Mouse (Mus musculus) layer of hippocampus, postnatal 25 days (tissue): ENCODE measurements around the gene Yrdc. TPM values are rescaled to one million over a fixed set of nuclear protein-coding genes. Genes with fewer than 3 reads are reported as not detected.

Experiments used
- DNase-seq, 2 experiments: peaks; one replicate each; pipeline ENCODE4 v3.0.0; 2022; ENCODE audit warnings: mixed read lengths in 2 of 2, low spot score in 1 of 2; ENCODE audit errors: extremely low spot score in 1 of 2
- total RNA-seq, 2 experiments: library from RNA; stranded (reverse); gene quantifications; 2 replicates each; pipeline ENCODE4 v1.2.3; 2021

Gene Yrdc
- 10 to 100 TPM; 31.6 to 32.3 TPM for total RNA-seq

- DNase-seq, result peak; percentile 87 to 91
Measured at GRCm38 (mm10) chr4:124850261-124850913, at the start of gene Yrdc. TSS of gene Yrdc (plus strand) at chr4:124850679.

GRCm38 (mm10) chr4:124801552-124802308, 48.7 kb upstream of the Yrdc start, which contains the start of gene Mtf1:
TSS of gene Mtf1 (plus strand) at chr4:124802104.
- peak; percentile 77 to 95 for DNase-seq

- peak; percentile 87 to 95 for DNase-seq
Measured at GRCm38 (mm10) chr4:124802309-124803260, 47.9 kb upstream of the Yrdc start.

GRCm38 (mm10) chr4:124803406-124803805, 47.1 kb upstream of the Yrdc start:
- DNase-seq, result no peak

- DNase-seq, result no peak
Measured at GRCm38 (mm10) chr4:124808511-124808910, 42.0 kb upstream of the Yrdc start.

GRCm38 (mm10) chr4:124809136-124809883, 41.2 kb upstream of the Yrdc start:
- DNase-seq, result no peak

- no peak for DNase-seq
Measured at GRCm38 (mm10) chr4:124810056-124810455, 40.4 kb upstream of the Yrdc start.

- DNase-seq, result peak in 1 of 2 experiments; percentile 41
Measured at GRCm38 (mm10) chr4:124811347-124811975, 39.0 kb upstream of the Yrdc start.

- no peak for DNase-seq
Measured at GRCm38 (mm10) chr4:124815901-124816300, 34.6 kb upstream of the Yrdc start.

- DNase-seq, result no peak
Measured at GRCm38 (mm10) chr4:124817803-124818202, 32.7 kb upstream of the Yrdc start.

- DNase-seq, result no peak
Measured at GRCm38 (mm10) chr4:124818832-124819231, 31.6 kb upstream of the Yrdc start.

- DNase-seq, result no peak
Measured at GRCm38 (mm10) chr4:124824967-124825366, 25.5 kb upstream of the Yrdc start.

- DNase-seq, result no peak
Measured at GRCm38 (mm10) chr4:124825371-124825965, 25.0 kb upstream of the Yrdc start.

GRCm38 (mm10) chr4:124829671-124830070, 20.8 kb upstream of the Yrdc start:
- DNase-seq, result no peak

GRCm38 (mm10) chr4:124832796-124833195, 17.7 kb upstream of the Yrdc start:
- DNase-seq, result no peak

- no peak for DNase-seq
Measured at GRCm38 (mm10) chr4:124838035-124838700, 12.3 kb upstream of the Yrdc start.

GRCm38 (mm10) chr4:124840998-124841397, 9.5 kb upstream of the Yrdc start:
- DNase-seq, result no peak

GRCm38 (mm10) chr4:124843493-124843892, 7.0 kb upstream of the Yrdc start:
- no peak for DNase-seq

- DNase-seq, result peak; percentile 81 to 91
Measured at GRCm38 (mm10) chr4:124847573-124847972, 2.9 kb upstream of the Yrdc start.
